Comparison of ENCODE assay signal across 16 mouse cellular contexts in the genomic region with DNA sequence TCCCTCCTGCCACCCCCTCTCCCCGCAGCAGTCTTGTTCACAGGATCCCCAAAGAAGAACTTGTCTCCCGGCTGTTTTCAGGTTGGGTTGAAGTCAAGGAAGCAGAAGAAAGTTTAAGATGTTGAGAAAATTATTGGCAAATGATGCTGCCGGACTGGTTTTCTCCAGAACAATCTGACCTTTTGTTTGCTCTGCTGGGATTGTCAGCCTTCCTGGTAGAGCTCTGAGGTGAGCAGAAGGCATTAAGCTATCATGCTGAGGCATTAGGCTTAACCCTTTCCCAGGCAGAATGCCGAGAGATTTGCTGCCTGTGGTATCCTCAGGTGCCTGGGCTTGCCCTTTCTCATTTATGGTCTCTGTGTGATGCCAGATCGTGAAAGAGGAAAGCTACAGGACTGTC.
A peak's percentile ranks its signal among the peaks of the same experiment; 100 is the strongest.
DNase-seq lines count a peak whose midpoint lies in the region; ATAC-seq lines count a peak whose summit lies in the region.
"Had no signal": no experiment of that assay in that cellular context is flagged by ENCODE, and none has a peak within 500 bp of the region (broad histone marks: within the 10 kb centered on the region; RNA-seq: fewer than 3 reads in every experiment).

No protein-coding gene starts in this region.

- peaks cover 13% of the 10 kb centered on the region; the same call in 1 of the 2 replicates for H3K4me1 ChIP-seq in kidney, embryonic 15.5 days
- peaks cover 7% of the 10 kb centered on the region; the same call in 1 of the 2 replicates for H3K4me1 ChIP-seq in embryonic facial prominence, embryonic 15.5 days
- H3K4me1 ChIP-seq in intestine, embryonic 15.5 days (replicated peaks), result 0 out of 2 replicates have a peak, but pooled peaks cover 3% of the 10 kb centered on the region
- H3K4me1 ChIP-seq in stomach, embryonic 16.5 days (ENCODE audit: control insufficient read depth, insufficient read depth, low read length), result peaks cover 10% of the 10 kb centered on the region
- H3K4me1 ChIP-seq: heart, embryonic 15.5 days; liver, embryonic 13.5 days; midbrain, embryonic 13.5 days had no signal

- no peaks in the 10 kb centered on the region for H3K36me3 ChIP-seq in kidney, embryonic 15.5 days
- no peaks in the 10 kb centered on the region for H3K36me3 ChIP-seq in embryonic facial prominence, embryonic 15.5 days
- H3K36me3 ChIP-seq in intestine, embryonic 15.5 days, result no peaks in the 10 kb centered on the region
- no peaks in the 10 kb centered on the region for H3K36me3 ChIP-seq in stomach, embryonic 16.5 days (ENCODE audit: control insufficient read depth, insufficient read depth, low read length)
- H3K36me3 ChIP-seq: heart, embryonic 15.5 days; limb, embryonic 12.5 days; liver, embryonic 13.5 days; midbrain, embryonic 13.5 days had no signal

- H3K4me3 ChIP-seq in kidney, embryonic 15.5 days (replicated peaks), result no peak overlapping the region
- no peak overlapping the region for H3K4me3 ChIP-seq in embryonic facial prominence, embryonic 15.5 days (replicated peaks)
- H3K4me3 ChIP-seq in intestine, embryonic 15.5 days (replicated peaks), result no peak overlapping the region
- H3K4me3 ChIP-seq in stomach, embryonic 16.5 days (replicated peaks; ENCODE audit: low read length), result no peak overlapping the region
- H3K4me3 ChIP-seq: heart, adult 2 months; heart, embryonic 15.5 days; limb, embryonic 12.5 days; liver, embryonic 13.5 days; midbrain, embryonic 13.5 days had no signal

- H3K27me3 ChIP-seq in kidney, embryonic 15.5 days, result no peaks in the 10 kb centered on the region
- H3K27me3 ChIP-seq in embryonic facial prominence, embryonic 15.5 days, result no peaks in the 10 kb centered on the region
- no peaks in the 10 kb centered on the region for H3K27me3 ChIP-seq in intestine, embryonic 15.5 days (replicated peaks)
- no peaks in the 10 kb centered on the region for H3K27me3 ChIP-seq in stomach, embryonic 16.5 days (ENCODE audit: control insufficient read depth, insufficient read depth, low read length)
- H3K27me3 ChIP-seq: heart, embryonic 15.5 days; limb, embryonic 12.5 days; liver, embryonic 13.5 days; midbrain, embryonic 13.5 days had no signal

- WGBS in kidney, embryonic 15.5 days, result 58% methylated on average over 5 of the region's 5 CpGs
- 37% methylated on average over 5 of the region's 5 CpGs for WGBS in embryonic facial prominence, embryonic 15.5 days
- 36% methylated on average over 5 of the region's 5 CpGs for WGBS in intestine, embryonic 15.5 days
- 46% methylated on average over 5 of the region's 5 CpGs for WGBS in stomach, embryonic 16.5 days

- intact Hi-C loops in gastrocnemius, postnatal 36 days (cut with DNase I), result no loop called here

- no peaks in the 10 kb centered on the region for H3K9me3 ChIP-seq in kidney, embryonic 15.5 days (replicated peaks)
- H3K9me3 ChIP-seq in embryonic facial prominence, embryonic 15.5 days (replicated peaks), result no peaks in the 10 kb centered on the region
- H3K9me3 ChIP-seq in intestine, embryonic 15.5 days, result no peaks in the 10 kb centered on the region
- no peaks in the 10 kb centered on the region for H3K9me3 ChIP-seq in stomach, embryonic 16.5 days (replicated peaks; ENCODE audit: control insufficient read depth, low read length)
- H3K9me3 ChIP-seq: heart, embryonic 15.5 days; limb, embryonic 12.5 days; liver, embryonic 13.5 days; midbrain, embryonic 13.5 days had no signal

- no peak for ATAC-seq in kidney, embryonic 15.5 days (replicated peaks; ENCODE audit: low FRiP score)
- no peak for ATAC-seq in embryonic facial prominence, embryonic 15.5 days (ENCODE audit: insufficient number of reproducible peaks, low FRiP score, low TSS enrichment, low read depth)
- ATAC-seq in intestine, embryonic 15.5 days, result peak; percentile 51
- peak; percentile 58; the same call in 1 of the 2 replicates for ATAC-seq in stomach, embryonic 16.5 days (ENCODE audit: insufficient read depth, low FRiP score)
- ATAC-seq: forebrain, embryonic 16.5 days; midbrain, embryonic 13.5 days had no signal

- H3K4me2 ChIP-seq in kidney, embryonic 15.5 days, result no peak overlapping the region
- H3K4me2 ChIP-seq in embryonic facial prominence, embryonic 15.5 days (replicated peaks), result no peak overlapping the region
- no peak overlapping the region for H3K4me2 ChIP-seq in intestine, embryonic 15.5 days (replicated peaks)
- H3K4me2 ChIP-seq in stomach, embryonic 16.5 days (ENCODE audit: low read depth, low read length), result 0 out of 2 replicates have a peak overlapping the region, but pooled peaks have one; percentile 13
- H3K4me2 ChIP-seq: heart, embryonic 15.5 days; limb, embryonic 12.5 days; liver, embryonic 13.5 days; midbrain, embryonic 13.5 days had no signal

- no peak for DNase-seq in kidney, adult 8-10 months
- DNase-seq in gastrocnemius, postnatal 36 days, result no peak
- DNase-seq in embryo, embryonic 9.5 days (ENCODE audit: extremely low spot score), result no peak
- DNase-seq: heart, adult 2 months; kidney, postnatal 10 days; layer of hippocampus, adult 9-11 months; liver, embryonic 13.5 days; right cerebral cortex, postnatal 25 days had no signal

- peak overlapping the region; percentile 46; the same call in 1 of the 2 replicates for H3K27ac ChIP-seq in kidney, embryonic 15.5 days
- H3K27ac ChIP-seq in embryonic facial prominence, embryonic 15.5 days (replicated peaks), result peak overlapping the region; percentile 52; the same call in 1 of the 2 replicates
- peak overlapping the region; percentile 49; the same call in 1 of the 2 replicates for H3K27ac ChIP-seq in intestine, embryonic 15.5 days
- H3K27ac ChIP-seq in stomach, embryonic 16.5 days (ENCODE audit: low read length), result peak overlapping the region; percentile 95
- H3K27ac ChIP-seq: heart, adult 2 months; heart, embryonic 15.5 days; limb, embryonic 12.5 days; liver, embryonic 13.5 days; midbrain, embryonic 13.5 days had no signal

- no peak overlapping the region for H3K9ac ChIP-seq in kidney, embryonic 15.5 days
- H3K9ac ChIP-seq in embryonic facial prominence, embryonic 15.5 days, result no peak overlapping the region
- H3K9ac ChIP-seq in intestine, embryonic 15.5 days, result no peak overlapping the region
- H3K9ac ChIP-seq in stomach, embryonic 16.5 days (ENCODE audit: low read length), result no peak overlapping the region
- H3K9ac ChIP-seq: heart, embryonic 15.5 days; limb, embryonic 12.5 days; liver, embryonic 13.5 days; midbrain, embryonic 13.5 days had no signal

Comparison
In these comparisons a context has a peak if more than half of its experiments do, and no peak if none do; other contexts are left out.
1. ATAC-seq: peak in intestine, embryonic 15.5 days (single experiment) and stomach, embryonic 16.5 days (single experiment); none in kidney, embryonic 15.5 days (single experiment) and embryonic facial prominence, embryonic 15.5 days (single experiment).
2. Peak in every context shown above with its lines, with median percentiles within 50 percentile points of each other: H3K27ac ChIP-seq.